Mouse (Mus musculus) lung, adult 2 months (tissue): ENCODE data around the gene Lbhd2.

Source experiments
- CTCF ChIP-seq: fragments of 200-500 bp; IDR thresholded peaks from 2 replicates; pipeline ENCODE4 v1.5.1; 2011; ENCODE audit warnings: mild to moderate bottlenecking, low read length, control low read depth; ENCODE audit not compliant: insufficient read depth
- POLR2A ChIP-seq: fragments of 200-500 bp; IDR thresholded peaks from 2 replicates; pipeline ENCODE4 v1.6.1; 2011; ENCODE audit warnings: low read depth, mild to moderate bottlenecking, control low read depth, low read length, borderline replicate concordance; ENCODE audit errors: extremely low read depth

- TF ChIP-seq CTCF (no peak), POLR2A (no peak)
Observed at GRCm38 (mm10) chr12:111436170-111436569, 29.6 kb downstream of the Lbhd2 start.
